Mouse (Mus musculus): Measurements from ENCODE around the gene Paxip1.

- TF ChIP-seq MYOD1 (IDR thresholded peaks at IDR 0.05; ENCODE audit: control insufficient read depth in 1 of 3, insufficient read length in 2 of 3, low read depth in 2 of 3) (no peak), POLR2A (IDR thresholded peaks at IDR 0.05; ENCODE audit: insufficient read length, low read depth) (no peak), POLR2AphosphoS2 (IDR thresholded peaks at IDR 0.05; ENCODE audit: insufficient read length, low read depth) (no peak), MAX (IDR thresholded peaks at IDR 0.05; ENCODE audit: low read depth) (no peak), USF1 (IDR thresholded peaks at IDR 0.05; ENCODE audit: low read depth) (no peak), E2F4 (IDR thresholded peaks at IDR 0.05; ENCODE audit: insufficient read depth) (no peak), TCF12 (IDR thresholded peaks at IDR 0.05; ENCODE audit: insufficient read depth, poor library complexity, severe bottlenecking) (no peak), SRF (IDR thresholded peaks at IDR 0.05; ENCODE audit: control insufficient read depth, insufficient read length, low read depth) (no peak), CEBPB (IDR thresholded peaks at IDR 0.05; ENCODE audit: insufficient read depth, poor library complexity, severe bottlenecking) (no peak), TCF3 (IDR thresholded peaks at IDR 0.05; ENCODE audit: insufficient read length, low read depth) (no peak), MYOG (IDR thresholded peaks at IDR 0.05; ENCODE audit: control insufficient read depth in 1 of 3, insufficient read depth in 1 of 3, insufficient read length in 2 of 3, low read depth in 2 of 3) (no peak)
These were observed 52.3 kb downstream of the Paxip1 start for GRCm38 (mm10) chr5:27739216-27739615.
